13 mouse cellular contexts compared by ENCODE assay signal in genomic region chr5:100178122-100178780, GRCm38 (mm10). TPM values are rescaled to one million over a fixed set of nuclear protein-coding genes. Genes with fewer than 3 reads are reported as not detected.
DNase-seq lines count a peak whose midpoint lies in the region; ATAC-seq and TF ChIP-seq lines count a peak whose summit lies in the region.
"Had no signal": no experiment of that assay in that cellular context is flagged by ENCODE, and none has a peak within 500 bp of the region (broad histone marks: within the 10 kb centered on the region; RNA-seq: fewer than 3 reads in every experiment).

No protein-coding gene starts in this region.

- no peaks in the 10 kb centered on the region for H3K9me3 ChIP-seq in hindbrain, embryonic 13.5 days
- H3K9me3 ChIP-seq in hindbrain, embryonic 11.5 days (ENCODE audit: control insufficient read depth, low read length), result no peaks in the 10 kb centered on the region
- no peaks in the 10 kb centered on the region for H3K9me3 ChIP-seq in stomach, embryonic 15.5 days
- H3K9me3 ChIP-seq in stomach, postnatal 0 days (ENCODE audit: control insufficient read depth, low read length), result no peaks in the 10 kb centered on the region
- no peaks in the 10 kb centered on the region for H3K9me3 ChIP-seq in intestine, embryonic 16.5 days (ENCODE audit: control insufficient read depth, low read length)
- H3K9me3 ChIP-seq: limb, embryonic 13.5 days had no signal

- no peak for DNase-seq in hindbrain, embryonic 11.5 days (ENCODE audit: low spot score)
- no peak for DNase-seq in stomach, postnatal 0 days (ENCODE audit: low spot score)
- peak; percentile 39 to 80 for DNase-seq in left cerebral cortex, postnatal 10 days (ENCODE audit: extremely low spot score in 1 of 2, low spot score in 2 of 2)
- DNase-seq in kidney, postnatal 36 days, result no peak
- no peak for DNase-seq in thymus, postnatal 14 days
- DNase-seq: heart, postnatal 36 days; lung, postnatal 4 days had no signal

- intact Hi-C loops in left cerebral cortex, postnatal 10 days (cut with DNase I), result no loop called here

- no peaks in the 10 kb centered on the region for H3K36me3 ChIP-seq in hindbrain, embryonic 13.5 days
- no peaks in the 10 kb centered on the region for H3K36me3 ChIP-seq in hindbrain, embryonic 11.5 days (ENCODE audit: control insufficient read depth, insufficient read depth, low read length)
- no peaks in the 10 kb centered on the region for H3K36me3 ChIP-seq in stomach, embryonic 15.5 days
- no peaks in the 10 kb centered on the region for H3K36me3 ChIP-seq in stomach, postnatal 0 days (ENCODE audit: control insufficient read depth, insufficient read depth, low read length)
- H3K36me3 ChIP-seq in intestine, embryonic 16.5 days (ENCODE audit: control insufficient read depth, insufficient read depth, low read length), result no peaks in the 10 kb centered on the region
- H3K36me3 ChIP-seq: limb, embryonic 13.5 days had no signal

- ATAC-seq in hindbrain, embryonic 13.5 days (ENCODE audit: low FRiP score), result peak; percentile 78
- ATAC-seq in hindbrain, embryonic 11.5 days (ENCODE audit: low FRiP score), result no peak
- 0 out of 2 replicates have a peak, but pooled peaks have one; percentile 27 for ATAC-seq in stomach, embryonic 15.5 days (ENCODE audit: insufficient read depth, low FRiP score, low read depth)
- no peak for ATAC-seq in stomach, postnatal 0 days (ENCODE audit: low FRiP score, low TSS enrichment)
- ATAC-seq in intestine, embryonic 16.5 days, result no peak

- TF ChIP-seq CTCF in stomach, postnatal 0 days (IDR thresholded peaks at IDR 0.05; ENCODE audit: low read depth), result no peak

- TF ChIP-seq EP300 in stomach, postnatal 0 days (optimal IDR thresholded peaks at IDR 0.05), result no peak

- peaks cover 15% of the 10 kb centered on the region for H3K4me1 ChIP-seq in hindbrain, embryonic 13.5 days (replicated peaks)
- H3K4me1 ChIP-seq in hindbrain, embryonic 11.5 days (replicated peaks; ENCODE audit: control insufficient read depth, insufficient read depth, low read length), result 0 out of 2 replicates have a peak, but pooled peaks cover 2% of the 10 kb centered on the region
- H3K4me1 ChIP-seq in stomach, embryonic 15.5 days, result peaks cover 12% of the 10 kb centered on the region; the same call in 1 of the 2 replicates
- no peaks in the 10 kb centered on the region for H3K4me1 ChIP-seq in stomach, postnatal 0 days (replicated peaks; ENCODE audit: control insufficient read depth, insufficient read depth)
- peaks cover 6% of the 10 kb centered on the region for H3K4me1 ChIP-seq in intestine, embryonic 16.5 days (ENCODE audit: control insufficient read depth, insufficient read depth, low read length)

- no peak overlapping the region for H3K27ac ChIP-seq in hindbrain, embryonic 13.5 days
- no peak overlapping the region for H3K27ac ChIP-seq in hindbrain, embryonic 11.5 days (ENCODE audit: low read depth, low read length)
- no peak overlapping the region for H3K27ac ChIP-seq in stomach, embryonic 15.5 days
- H3K27ac ChIP-seq in stomach, postnatal 0 days (replicated peaks), result no peak overlapping the region
- H3K27ac ChIP-seq in intestine, embryonic 16.5 days (ENCODE audit: low read length), result no peak overlapping the region
- H3K27ac ChIP-seq: limb, embryonic 13.5 days had no signal

- no peak overlapping the region for H3K4me2 ChIP-seq in hindbrain, embryonic 13.5 days
- H3K4me2 ChIP-seq in hindbrain, embryonic 11.5 days (replicated peaks; ENCODE audit: low read depth, low read length), result no peak overlapping the region
- no peak overlapping the region for H3K4me2 ChIP-seq in stomach, embryonic 15.5 days
- H3K4me2 ChIP-seq in stomach, postnatal 0 days (replicated peaks; ENCODE audit: low read depth), result no peak overlapping the region
- no peak overlapping the region for H3K4me2 ChIP-seq in intestine, embryonic 16.5 days (ENCODE audit: low read depth, low read length)
- H3K4me2 ChIP-seq: limb, embryonic 13.5 days had no signal

- H3K9ac ChIP-seq in hindbrain, embryonic 13.5 days, result no peak overlapping the region
- H3K9ac ChIP-seq in hindbrain, embryonic 11.5 days (ENCODE audit: low read depth, low read length), result no peak overlapping the region
- H3K9ac ChIP-seq in stomach, embryonic 15.5 days, result no peak overlapping the region
- H3K9ac ChIP-seq in stomach, postnatal 0 days (ENCODE audit: low read length), result no peak overlapping the region
- H3K9ac ChIP-seq in intestine, embryonic 16.5 days (ENCODE audit: low read depth, low read length), result no peak overlapping the region
- H3K9ac ChIP-seq: limb, embryonic 13.5 days had no signal

- peaks cover 14% of the 10 kb centered on the region; the same call in 1 of the 2 replicates for H3K27me3 ChIP-seq in hindbrain, embryonic 13.5 days
- no peaks in the 10 kb centered on the region; the same call in 1 of the 2 replicates for H3K27me3 ChIP-seq in hindbrain, embryonic 11.5 days (ENCODE audit: control insufficient read depth, insufficient read depth, low read length)
- H3K27me3 ChIP-seq in stomach, embryonic 15.5 days (replicated peaks), result no peaks in the 10 kb centered on the region
- no peaks in the 10 kb centered on the region for H3K27me3 ChIP-seq in stomach, postnatal 0 days (ENCODE audit: control insufficient read depth, insufficient read depth, low read length)
- no peaks in the 10 kb centered on the region for H3K27me3 ChIP-seq in intestine, embryonic 16.5 days (replicated peaks; ENCODE audit: control insufficient read depth, insufficient read depth, low read length)
- H3K27me3 ChIP-seq: limb, embryonic 13.5 days had no signal

- 82% methylated on average over 4 of the region's 4 CpGs for WGBS in hindbrain, embryonic 13.5 days
- WGBS in hindbrain, embryonic 11.5 days, result 86% methylated on average over 4 of the region's 4 CpGs
- WGBS in stomach, embryonic 15.5 days, result 84% methylated on average over 4 of the region's 4 CpGs
- 86% methylated on average over 4 of the region's 4 CpGs for WGBS in stomach, postnatal 0 days
- 81% methylated on average over 4 of the region's 4 CpGs for WGBS in intestine, embryonic 16.5 days

- H3K4me3 ChIP-seq in hindbrain, embryonic 13.5 days, result no peak overlapping the region
- H3K4me3 ChIP-seq in hindbrain, embryonic 11.5 days (ENCODE audit: low read depth, low read length), result no peak overlapping the region
- no peak overlapping the region for H3K4me3 ChIP-seq in stomach, embryonic 15.5 days (replicated peaks)
- H3K4me3 ChIP-seq in stomach, postnatal 0 days (ENCODE audit: low read depth, low read length), result no peak overlapping the region
- no peak overlapping the region for H3K4me3 ChIP-seq in intestine, embryonic 16.5 days (ENCODE audit: low read length)
- H3K4me3 ChIP-seq: limb, embryonic 13.5 days had no signal

RNA-seq across cellular contexts. Expression of gene Tmem150c, which starts 18.6 kb away (rescaled TPM):
- polyA plus RNA-seq in hindbrain, embryonic 13.5 days (2015; fragmentation: Nextera tagmentation; extraction: Ambion mirVana), result 19.4 and 19.6 TPM in 2 replicates
- 3.1 and 3.6 TPM in 2 replicates for polyA plus RNA-seq in hindbrain, embryonic 11.5 days (2014; fragmentation: Nextera tagmentation; extraction: Ambion mirVana)
- polyA plus RNA-seq in stomach, embryonic 15.5 days (2015; fragmentation: Nextera tagmentation; extraction: Ambion mirVana), result 4.0 and 4.7 TPM in 2 replicates
- 2.4 and 2.5 TPM in 2 replicates for polyA plus RNA-seq in stomach, postnatal 0 days (2015; fragmentation: Nextera tagmentation; extraction: Ambion mirVana)
- 10 to 100 TPM; 67.9 to 80.0 TPM for total RNA-seq in left cerebral cortex, postnatal 10 days (2021)
- polyA plus RNA-seq in intestine, embryonic 16.5 days (2015; fragmentation: Nextera tagmentation; extraction: Ambion mirVana), result 1.5 and 1.7 TPM in 2 replicates
- total RNA-seq: granulocyte monocyte progenitor cell, adult 5-6 weeks; neutrophil, adult 5-6 weeks had no signal

Comparison
In these comparisons a context has a peak if more than half of its experiments do, and no peak if none do; other contexts are left out.
1. ATAC-seq: peak in hindbrain, embryonic 13.5 days (single experiment) and stomach, embryonic 15.5 days (single experiment); none in hindbrain, embryonic 11.5 days (single experiment), stomach, postnatal 0 days (single experiment) and intestine, embryonic 16.5 days (single experiment).
2. DNase-seq: peak in left cerebral cortex, postnatal 10 days (2 of 2); none in hindbrain, embryonic 11.5 days (single experiment), stomach, postnatal 0 days (single experiment), kidney, postnatal 36 days (0 of 2) and thymus, postnatal 14 days (single experiment).